Mouse (Mus musculus): ENCODE results near the gene Cds1.

DNA sequence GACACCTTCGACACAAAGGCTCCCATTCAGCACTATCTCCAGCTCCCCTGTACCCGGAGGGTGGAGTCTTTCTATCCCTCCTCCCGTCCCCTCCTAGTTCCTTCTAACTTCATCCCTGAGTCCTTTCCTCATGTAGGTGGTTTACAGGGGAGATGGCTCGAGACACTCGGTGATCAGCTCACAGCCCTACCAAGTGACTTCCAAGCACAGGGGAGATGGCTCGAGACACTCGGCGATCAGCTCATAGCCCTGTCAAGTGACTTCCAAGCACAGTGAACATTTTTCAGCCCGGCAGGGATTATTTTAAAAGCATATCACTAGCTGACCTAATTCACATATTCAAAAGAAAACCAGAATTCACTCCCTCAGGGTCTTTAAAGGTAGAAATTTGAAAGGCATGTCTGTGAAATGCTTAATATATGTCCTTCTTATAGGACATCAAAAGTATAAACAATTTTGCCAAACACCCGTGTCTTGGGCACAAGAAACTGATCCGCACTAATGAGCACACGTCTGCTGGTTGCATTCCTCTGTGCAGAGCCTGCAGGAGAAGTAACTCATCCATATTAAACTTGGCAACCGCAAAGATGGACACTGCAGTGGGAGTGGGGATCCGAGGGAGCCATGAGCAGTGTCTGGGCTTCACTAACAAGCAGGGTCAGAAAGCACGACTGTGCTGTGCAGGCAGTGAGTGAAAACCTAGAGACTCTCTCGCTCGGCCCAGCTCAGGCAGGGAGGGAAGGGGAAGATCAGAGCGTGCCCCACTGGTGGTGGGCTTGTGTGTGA is 97.0 kb downstream of the Cds1 start:
- TF ChIP-seq CTCF (IDR thresholded peaks at IDR 0.05; ENCODE audit: low read depth, low read length), result no peak
- TF ChIP-seq POLR2A (IDR thresholded peaks at IDR 0.05; ENCODE audit: borderline replicate concordance, low read depth, low read length), result no peak

Measured in bone marrow macrophage, adult 2 months (primary cell).